Mouse (Mus musculus) liver, embryonic 15.5 days (tissue): ENCODE results near the gene Fam151b. TPM values are rescaled to one million over a fixed set of nuclear protein-coding genes. Genes with fewer than 3 reads are reported as not detected.

Experiments
- ATAC-seq: fragments of 200-750 bp; cut with Nextera tagmentation; 2 replicates; pipeline ENCODE4 v1.8.0; 2017; ENCODE audit warnings: moderate number of reproducible peaks, mild to moderate bottlenecking, moderate library complexity; ENCODE audit not compliant: insufficient read depth
- H3K27ac ChIP-seq: fragments of 300-500 bp; sonication (generic); replicated peaks from 2 replicates; pipeline ENCODE4 v1.5.1; 2015; ENCODE audit warnings: mild to moderate bottlenecking, inconsistent platforms
- H3K27me3 ChIP-seq: fragments of 300-500 bp; sonication (generic); 2 replicates; pipeline ENCODE4 v1.6.1; 2015; ENCODE audit warnings: mild to moderate bottlenecking, inconsistent platforms
- H3K36me3 ChIP-seq: fragments of 300-500 bp; sonication (generic); replicated peaks from 2 replicates; pipeline ENCODE4 v1.6.1; 2015; ENCODE audit warnings: moderate library complexity, mild to moderate bottlenecking, inconsistent platforms
- H3K4me1 ChIP-seq: fragments of 300-500 bp; sonication (generic); replicated peaks from 2 replicates; pipeline ENCODE4 v1.6.1; 2015; ENCODE audit warnings: inconsistent platforms
- H3K4me2 ChIP-seq: fragments of 300-500 bp; sonication (generic); 2 replicates; pipeline ENCODE4 v1.6.1; 2015; ENCODE audit warnings: moderate library complexity, mild to moderate bottlenecking, inconsistent platforms
- H3K4me3 ChIP-seq: fragments of 300-500 bp; sonication (generic); replicated peaks from 2 replicates; pipeline ENCODE4 v1.5.1; 2015; ENCODE audit warnings: mild to moderate bottlenecking, inconsistent platforms
- H3K9ac ChIP-seq: fragments of 300-500 bp; sonication (generic); 2 replicates; pipeline ENCODE4 v1.6.1; 2015; ENCODE audit warnings: moderate library complexity, mild to moderate bottlenecking, inconsistent platforms
- H3K9me3 ChIP-seq: fragments of 300-500 bp; sonication (generic); replicated peaks from 2 replicates; pipeline ENCODE4 v1.6.1; 2016; ENCODE audit warnings: inconsistent platforms
- WGBS: fragments of 180-500 bp; shearing (Covaris S2); methylation state at CpG from one replicate; pipeline ENCODE4 v1.1.7; 2015; ENCODE audit warnings: mixed read lengths; ENCODE audit not compliant: insufficient replicate concordance; 5-methylcytosine and 5-hydroxymethylcytosine counted together
- polyA plus RNA-seq: library from polyadenylated mRNA; unstranded; fragments of >200 nt; fragmentation: Nextera tagmentation; extraction: Ambion mirVana; gene quantifications from 2 replicates; pipeline ENCODE4 v1.2.1, GENCODE M21; 2015

The Fam151b gene
- polyA plus RNA-seq, 1 experiment from 2014 or later: not detected

- H3K4me2 ChIP-seq: no peak overlapping the region
- H3K36me3 ChIP-seq: no peaks in the 10 kb centered on the region
- WGBS: 61% methylated on average over 2 of the region's 2 CpGs
- no peaks in the 10 kb centered on the region for H3K27me3 ChIP-seq
- no peak overlapping the region for H3K4me3 ChIP-seq
- H3K9me3 ChIP-seq: no peaks in the 10 kb centered on the region
- H3K27ac ChIP-seq: no peak overlapping the region
- no peak for ATAC-seq
- H3K4me1 ChIP-seq: no peaks in the 10 kb centered on the region
- H3K9ac ChIP-seq: no peak overlapping the region
These were observed 13.7 kb downstream of the Fam151b start for GRCm38 (mm10) chr13:92470151-92470550.

GRCm38 (mm10) chr13:92469381-92469780, 14.4 kb downstream of the Fam151b start:
- Histone ChIP-seq H3K36me3 (no peaks in the 10 kb centered on the region), H3K4me1 (no peaks in the 10 kb centered on the region), H3K27me3 (no peaks in the 10 kb centered on the region), H3K9me3 (no peaks in the 10 kb centered on the region), H3K4me3 (no peak overlapping the region), H3K9ac (no peak overlapping the region), H3K27ac (no peak overlapping the region), H3K4me2 (no peak overlapping the region)
- no peak for ATAC-seq
- 78% methylated on average over 2 of the region's 2 CpGs for WGBS

DNA sequence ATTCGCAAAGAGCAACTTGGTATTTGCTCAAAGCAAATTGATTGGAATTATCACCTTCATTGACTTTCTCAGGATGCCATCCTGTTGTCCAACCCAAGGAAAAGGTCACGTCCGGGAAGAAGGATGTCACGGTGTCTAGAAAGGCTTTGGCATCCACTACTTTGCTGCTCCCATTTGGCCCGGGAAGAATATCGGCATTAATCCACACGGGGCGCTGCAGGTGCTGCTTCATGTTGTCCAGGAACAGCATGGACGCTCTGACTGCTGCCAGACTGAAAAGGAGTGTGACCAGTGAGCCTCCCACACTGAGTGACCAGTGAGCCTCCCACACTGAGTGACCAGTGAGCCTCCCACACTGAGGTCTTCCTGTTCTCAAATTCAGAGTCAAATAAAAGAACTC, 15.9 kb downstream of the Fam151b start:
- no peak overlapping the region for H3K4me3 ChIP-seq
- no peak for ATAC-seq
- WGBS: 72% methylated on average over 9 of the region's 9 CpGs

GRCm38 (mm10) chr13:92464698-92465097, 19.1 kb downstream of the Fam151b start:
- no peak overlapping the region for H3K27ac ChIP-seq
- H3K27me3 ChIP-seq: no peaks in the 10 kb centered on the region
- ATAC-seq: no peak
- no peaks in the 10 kb centered on the region for H3K36me3 ChIP-seq
- H3K4me1 ChIP-seq: no peaks in the 10 kb centered on the region
- no peak overlapping the region for H3K4me3 ChIP-seq
- no peaks in the 10 kb centered on the region for H3K9me3 ChIP-seq
- H3K9ac ChIP-seq: no peak overlapping the region
- H3K4me2 ChIP-seq: no peak overlapping the region
- WGBS: 57% methylated on average over 3 of the region's 3 CpGs

More for the DNA sequence above, 15.9 kb downstream of the Fam151b start:
- H3K36me3 ChIP-seq: no peaks in the 10 kb centered on the region
- H3K9ac ChIP-seq: no peak overlapping the region
- H3K9me3 ChIP-seq: no peaks in the 10 kb centered on the region
- no peak overlapping the region for H3K4me2 ChIP-seq
- H3K27me3 ChIP-seq: no peaks in the 10 kb centered on the region
- no peak overlapping the region for H3K27ac ChIP-seq
- H3K4me1 ChIP-seq: no peaks in the 10 kb centered on the region

DNA sequence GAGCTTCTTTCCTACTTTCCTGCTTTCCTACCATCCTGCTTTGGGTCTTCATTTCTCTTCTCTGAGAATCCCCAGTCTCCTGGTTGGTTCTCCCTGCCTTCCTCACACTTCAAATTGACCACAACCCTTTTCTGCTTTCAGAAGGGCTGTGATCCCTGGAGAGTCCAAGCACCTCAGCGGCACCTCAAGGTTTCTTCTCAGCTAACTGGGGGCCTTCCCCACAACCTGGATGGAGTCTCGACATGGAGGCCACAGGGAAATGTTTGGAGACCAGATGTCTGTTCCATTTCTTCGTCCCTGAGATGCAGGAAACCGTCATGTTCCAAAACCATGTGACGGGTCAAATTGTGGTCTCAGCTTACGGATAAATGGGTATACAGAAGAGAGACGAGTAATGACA, 36.9 kb downstream of the Fam151b start:
- no peak overlapping the region for H3K27ac ChIP-seq
- 69% methylated on average over 7 of the region's 7 CpGs for WGBS
- H3K4me3 ChIP-seq: no peak overlapping the region
- no peak overlapping the region for H3K9ac ChIP-seq
- ATAC-seq: no peak
- H3K36me3 ChIP-seq: no peaks in the 10 kb centered on the region
- no peaks in the 10 kb centered on the region for H3K27me3 ChIP-seq
- H3K9me3 ChIP-seq: no peaks in the 10 kb centered on the region
- H3K4me2 ChIP-seq: no peak overlapping the region
- H3K4me1 ChIP-seq: no peaks in the 10 kb centered on the region

DNA sequence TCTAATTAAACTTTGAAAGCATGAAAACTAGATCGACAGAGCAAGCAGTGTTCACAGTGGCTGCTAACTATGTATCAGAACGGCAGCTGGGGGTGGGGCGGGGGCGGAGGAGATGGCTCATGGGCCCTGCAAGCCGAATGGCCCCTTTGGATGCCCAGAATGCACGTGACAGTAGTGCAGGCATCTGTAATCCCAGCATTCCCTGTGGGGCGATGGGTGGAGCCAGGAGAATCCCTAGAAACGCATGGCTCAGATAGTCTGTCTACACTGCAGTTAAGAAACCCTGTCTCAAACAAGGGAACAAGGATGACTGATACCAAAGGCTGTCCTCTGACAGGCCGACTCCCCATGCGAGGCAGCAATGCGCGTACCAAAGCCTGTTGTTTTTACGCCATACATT, 43.5 kb downstream of the Fam151b start:
- no peaks in the 10 kb centered on the region for H3K27me3 ChIP-seq
- H3K36me3 ChIP-seq: no peaks in the 10 kb centered on the region
- H3K4me2 ChIP-seq: no peak overlapping the region
- WGBS: 67% methylated on average over 13 of the region's 13 CpGs
- no peaks in the 10 kb centered on the region for H3K9me3 ChIP-seq
- no peak overlapping the region for H3K27ac ChIP-seq
- no peaks in the 10 kb centered on the region for H3K4me1 ChIP-seq
- no peak for ATAC-seq
- no peak overlapping the region for H3K9ac ChIP-seq
- H3K4me3 ChIP-seq: no peak overlapping the region

DNA sequence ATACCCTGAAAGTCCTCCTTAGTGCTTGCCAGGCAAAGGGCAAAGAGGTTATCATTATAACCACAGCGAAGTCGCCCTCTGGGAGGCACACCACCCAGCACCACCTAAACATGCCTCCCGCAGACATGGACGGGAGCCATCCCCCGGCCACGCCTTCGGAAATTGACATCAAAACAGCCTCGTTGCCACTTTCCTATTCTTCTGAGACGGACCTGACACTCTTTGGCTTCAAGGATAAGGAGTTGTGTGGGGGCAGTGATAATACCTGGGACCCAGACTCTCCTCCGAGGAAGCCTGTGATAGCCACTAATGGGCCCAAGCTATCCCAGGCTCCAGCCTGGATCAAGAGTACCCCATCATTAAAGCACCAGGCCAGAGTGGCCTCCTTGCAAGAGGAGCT, 45.2 kb downstream of the Fam151b start:
- 68% methylated on average over 10 of the region's 10 CpGs for WGBS

DNA sequence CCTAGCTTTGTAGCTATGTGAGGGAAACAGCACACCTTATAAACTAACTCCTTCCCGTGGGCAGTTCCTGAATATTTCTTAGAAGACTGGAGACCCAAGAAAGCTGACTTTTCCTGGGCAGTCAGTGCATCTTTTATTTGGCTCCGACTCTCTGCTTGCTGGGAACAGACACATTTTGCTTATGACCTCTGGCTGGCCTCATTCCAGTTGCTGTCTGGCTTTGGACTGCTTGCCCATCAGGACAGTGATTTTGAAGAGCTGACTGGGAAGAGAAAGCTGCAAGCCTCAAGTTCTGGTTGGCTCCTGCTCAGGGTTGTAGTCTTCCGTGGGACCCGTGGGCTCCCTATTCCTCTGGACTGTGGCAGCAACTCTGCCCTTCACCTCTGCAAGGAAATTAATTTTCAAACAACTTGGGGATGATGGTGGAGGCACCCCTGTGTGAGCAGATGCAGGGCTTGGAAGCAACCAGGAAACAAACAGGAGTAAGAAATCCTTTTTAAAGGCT, 56.4 kb downstream of the Fam151b start:
- Histone ChIP-seq H3K27ac (no peak overlapping the region), H3K4me2 (0 out of 2 replicates have a peak overlapping the region, but pooled peaks have one; percentile 62), H3K4me3 (no peak overlapping the region), H3K4me1 (0 out of 2 replicates have a peak, but pooled peaks cover 6% of the 10 kb centered on the region), H3K9me3 (no peaks in the 10 kb centered on the region), H3K36me3 (no peaks in the 10 kb centered on the region), H3K27me3 (peaks cover 69% of the 10 kb centered on the region), H3K9ac (no peak overlapping the region)
- ATAC-seq: no peak
- WGBS: 39% methylated on average over 4 of the region's 4 CpGs

More for the DNA sequence above, 45.2 kb downstream of the Fam151b start:
- Histone ChIP-seq H3K4me2 (no peak overlapping the region), H3K27ac (no peak overlapping the region), H3K36me3 (no peaks in the 10 kb centered on the region), H3K9ac (no peak overlapping the region), H3K9me3 (no peaks in the 10 kb centered on the region), H3K4me1 (no peaks in the 10 kb centered on the region), H3K27me3 (no peaks in the 10 kb centered on the region), H3K4me3 (no peak overlapping the region)
- ATAC-seq: no peak

GRCm38 (mm10) chr13:92426294-92427051, 57.3 kb downstream of the Fam151b start:
- H3K4me1 ChIP-seq: 0 out of 2 replicates have a peak, but pooled peaks cover 6% of the 10 kb centered on the region
- no peaks in the 10 kb centered on the region for H3K9me3 ChIP-seq
- H3K27me3 ChIP-seq: peaks cover 77% of the 10 kb centered on the region
- H3K36me3 ChIP-seq: no peaks in the 10 kb centered on the region
- no peak overlapping the region for H3K27ac ChIP-seq
- H3K4me3 ChIP-seq: peak overlapping the region; percentile 39
- 1% methylated on average over 84 of the region's 92 CpGs for WGBS
- H3K9ac ChIP-seq: no peak overlapping the region
- ATAC-seq: no peak
- peak overlapping the region; percentile 62 for H3K4me2 ChIP-seq

- 0 out of 2 replicates have a peak, but pooled peaks cover 6% of the 10 kb centered on the region for H3K4me1 ChIP-seq
- H3K27me3 ChIP-seq: peaks cover 77% of the 10 kb centered on the region
- no peak within 1 kb of the TSS for H3K9ac ChIP-seq
- no peak within 1 kb of the TSS for H3K27ac ChIP-seq
- no peaks in the 10 kb centered on the region for H3K9me3 ChIP-seq
- peak within 1 kb of the TSS; percentile 62 for H3K4me2 ChIP-seq
- H3K4me3 ChIP-seq: peak within 1 kb of the TSS; percentile 39
- no peaks in the 10 kb centered on the region for H3K36me3 ChIP-seq
- no peak for ATAC-seq
- WGBS: under 1% methylated on average over 54 of the region's 54 CpGs
These were observed 58.0 kb downstream of the Fam151b start, which contains the start of gene Ankrd34b for GRCm38 (mm10) chr13:92425758-92426264. Ankrd34b (plus strand) TSS chr13:92425896.

DNA sequence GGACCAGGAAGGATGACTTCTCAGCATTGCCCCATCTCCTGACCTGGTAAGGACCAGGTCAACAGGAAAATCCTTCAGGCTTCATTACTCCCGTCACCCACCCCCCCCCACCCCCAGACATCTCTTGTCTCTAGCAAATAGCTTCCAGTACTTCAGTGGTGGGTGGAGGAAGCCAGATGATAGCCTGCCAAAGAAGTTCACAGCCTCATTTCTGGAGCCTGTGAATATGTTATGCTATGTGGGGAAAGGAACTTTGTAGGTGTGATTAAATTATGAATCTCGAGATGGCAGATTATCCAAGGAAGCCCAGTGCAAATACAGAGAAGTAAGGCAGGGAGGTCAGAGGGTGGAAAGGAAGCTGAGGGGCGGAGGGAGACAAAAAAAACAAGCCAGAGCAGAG, 60.1 kb downstream of the Fam151b start:
- Histone ChIP-seq H3K9ac (no peak overlapping the region), H3K4me3 (no peak overlapping the region), H3K9me3 (no peaks in the 10 kb centered on the region), H3K36me3 (no peaks in the 10 kb centered on the region), H3K27me3 (peaks cover 70% of the 10 kb centered on the region), H3K4me2 (no peak overlapping the region), H3K27ac (no peak overlapping the region), H3K4me1 (0 out of 2 replicates have a peak, but pooled peaks cover 6% of the 10 kb centered on the region)
- WGBS: 36% methylated on average over 3 of the region's 3 CpGs
- ATAC-seq: no peak
